Mouse (Mus musculus) embryonic facial prominence, embryonic 15.5 days (tissue): ENCODE results near the gene Gfer. TPM values are rescaled to one million over a fixed set of nuclear protein-coding genes. Genes with fewer than 3 reads are reported as not detected.

Experiments used
- ATAC-seq: fragments of 200-750 bp; cut with Nextera tagmentation; 2 replicates; pipeline ENCODE4 v1.8.0; 2017; ENCODE audit warnings: low read depth, moderate TSS enrichment; ENCODE audit not compliant: insufficient number of reproducible peaks, low FRiP score, low TSS enrichment
- H3K27ac ChIP-seq: fragments of 300-500 bp; sonication (generic); replicated peaks from 2 replicates; pipeline ENCODE4 v1.5.1; 2015; ENCODE audit warnings: mild to moderate bottlenecking, inconsistent platforms
- H3K27me3 ChIP-seq: fragments of 300-500 bp; sonication (generic); 2 replicates; pipeline ENCODE4 v1.6.1; 2015; ENCODE audit warnings: inconsistent platforms
- H3K36me3 ChIP-seq: fragments of 300-500 bp; sonication (generic); 2 replicates; pipeline ENCODE4 v1.6.1; 2015; ENCODE audit warnings: mild to moderate bottlenecking, inconsistent platforms
- H3K4me1 ChIP-seq: fragments of 300-500 bp; sonication (generic); 2 replicates; pipeline ENCODE4 v1.6.1; 2015; ENCODE audit warnings: inconsistent platforms
- H3K4me2 ChIP-seq: fragments of 300-500 bp; sonication (generic); replicated peaks from 2 replicates; pipeline ENCODE4 v1.6.1; 2015; ENCODE audit warnings: mild to moderate bottlenecking, inconsistent platforms
- H3K4me3 ChIP-seq: fragments of 300-500 bp; sonication (generic); replicated peaks from 2 replicates; pipeline ENCODE4 v1.5.1; 2015; ENCODE audit warnings: mild to moderate bottlenecking, inconsistent platforms
- H3K9ac ChIP-seq: fragments of 300-500 bp; sonication (generic); 2 replicates; pipeline ENCODE4 v1.6.1; 2015; ENCODE audit warnings: inconsistent platforms
- H3K9me3 ChIP-seq: fragments of 300-500 bp; sonication (generic); replicated peaks from 2 replicates; pipeline ENCODE4 v1.6.1; 2016; ENCODE audit warnings: inconsistent platforms
- WGBS: fragments of 180-500 bp; shearing (Covaris S2); methylation state at CpG from one replicate; pipeline ENCODE4 v1.1.7; 2015; 5-methylcytosine and 5-hydroxymethylcytosine counted together
- polyA plus RNA-seq: library from polyadenylated mRNA; unstranded; fragments of >200 nt; fragmentation: Nextera tagmentation; extraction: Ambion mirVana; gene quantifications from 2 replicates; pipeline ENCODE4 v1.2.1, GENCODE M21; 2015

The Gfer gene
- polyA plus RNA-seq, 1 experiment from 2014 or later, result 35.2 TPM

DNA sequence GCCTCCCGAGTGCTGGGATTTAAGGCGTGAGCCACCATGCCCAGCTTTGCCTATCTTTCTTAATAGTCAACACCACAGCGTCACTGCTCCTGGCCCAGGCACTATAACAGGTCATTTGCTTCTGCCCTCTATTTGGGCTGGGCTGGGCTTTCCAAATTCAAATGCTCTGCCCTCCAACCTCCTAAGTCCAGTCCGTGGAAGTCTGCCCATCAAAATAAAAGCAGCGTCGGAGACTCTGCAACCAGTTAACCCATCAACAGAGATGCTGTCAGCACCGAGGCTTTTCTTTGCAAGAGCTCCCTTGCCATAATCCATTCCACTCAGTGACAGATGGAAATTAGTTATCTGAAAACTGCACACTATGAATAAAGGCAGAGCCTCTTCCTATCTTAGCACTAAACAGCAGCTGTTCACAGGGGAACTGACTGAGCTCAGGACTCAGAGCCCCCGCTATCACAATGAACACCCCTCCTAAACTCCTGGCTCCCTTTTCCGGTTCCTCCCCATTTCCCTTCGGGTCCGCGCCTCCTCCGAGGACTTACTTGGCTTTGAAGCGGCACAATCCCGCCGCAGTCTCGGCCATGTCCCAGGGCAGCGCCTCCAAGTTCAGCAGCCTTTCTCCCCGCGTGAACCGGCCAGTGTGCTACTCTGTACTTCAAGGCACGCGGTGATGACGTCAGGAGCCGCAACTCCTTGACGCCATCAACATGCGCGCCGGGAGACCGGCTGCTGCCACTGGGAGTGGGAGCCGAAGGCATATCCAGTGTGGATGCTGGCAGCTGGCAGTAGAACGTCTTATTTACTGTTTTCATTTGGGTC, 11.2 kb upstream of the Gfer start, which contains the start of gene Tbl3:
Tbl3 (minus strand) TSS at position 679 of the 819 bp plus-strand sequence.
- Histone ChIP-seq H3K9ac (peak within 1 kb of the TSS; percentile 79), H3K4me2 (peak within 1 kb of the TSS; percentile 72), H3K27ac (peak within 1 kb of the TSS; percentile 84), H3K36me3 (peaks cover 28% of the 10 kb centered on the region), H3K4me3 (peak within 1 kb of the TSS; percentile 87), H3K4me1 (peaks cover 17% of the 10 kb centered on the region), H3K27me3 (no peaks in the 10 kb centered on the region), H3K9me3 (no peaks in the 10 kb centered on the region)
- 4% methylated on average over 32 of the region's 32 CpGs for WGBS
- peak; percentile 80 for ATAC-seq

DNA sequence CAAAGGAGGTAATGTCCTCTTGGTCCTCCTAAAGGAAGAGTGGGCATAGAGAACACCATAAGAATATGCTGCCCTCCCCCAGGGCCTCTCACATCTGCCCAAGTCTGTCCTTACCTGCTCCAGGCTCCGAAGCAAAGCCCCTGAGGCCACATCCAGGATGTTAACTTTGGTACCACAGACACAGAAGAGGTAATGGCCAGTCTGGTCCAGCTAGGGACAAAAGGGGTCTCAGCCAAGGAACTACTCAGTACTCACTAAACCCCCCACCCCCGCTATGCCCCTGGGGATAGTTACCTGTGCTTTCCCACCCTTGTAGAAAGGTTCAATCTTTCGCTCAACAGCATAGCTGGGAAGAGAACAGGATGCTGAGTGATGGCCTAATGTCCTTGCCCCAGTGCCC, 9.9 kb upstream of the Gfer start:
- no peak overlapping the region for H3K9ac ChIP-seq
- peaks cover 17% of the 10 kb centered on the region for H3K4me1 ChIP-seq
- H3K27me3 ChIP-seq, result no peaks in the 10 kb centered on the region
- peaks cover 41% of the 10 kb centered on the region for H3K36me3 ChIP-seq
- H3K4me3 ChIP-seq, result no peak overlapping the region
- no peak overlapping the region for H3K27ac ChIP-seq
- no peaks in the 10 kb centered on the region for H3K9me3 ChIP-seq
- 91% methylated on average over 3 of the region's 3 CpGs for WGBS
- ATAC-seq, result no peak
- H3K4me2 ChIP-seq, result no peak overlapping the region

DNA sequence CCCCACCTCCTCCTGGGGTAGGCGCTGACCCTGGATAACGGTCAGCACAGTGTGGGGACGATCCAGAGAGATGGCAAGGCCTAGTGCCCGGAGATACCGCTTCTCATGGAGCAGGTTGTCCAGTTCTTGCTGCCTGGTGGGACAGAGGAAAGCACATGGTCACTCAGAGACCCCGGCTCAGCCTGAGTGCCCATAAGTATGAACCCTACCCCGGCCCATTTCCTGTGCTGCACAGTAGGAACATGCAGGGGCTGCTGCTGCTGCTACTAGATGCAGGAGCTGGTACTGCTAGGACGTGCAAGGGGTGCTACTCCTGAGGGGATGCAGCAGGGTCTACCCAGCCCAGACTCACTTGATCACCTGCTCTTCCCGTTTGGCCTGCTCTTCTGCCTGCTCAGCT, 5.3 kb upstream of the Gfer start:
- Histone ChIP-seq H3K27ac (no peak overlapping the region), H3K9me3 (no peaks in the 10 kb centered on the region), H3K9ac (no peak overlapping the region), H3K27me3 (no peaks in the 10 kb centered on the region), H3K4me2 (no peak overlapping the region), H3K36me3 (peaks cover 56% of the 10 kb centered on the region), H3K4me3 (no peak overlapping the region), H3K4me1 (peaks cover 25% of the 10 kb centered on the region)
- ATAC-seq, result no peak
- WGBS, result 85% methylated on average over 9 of the region's 9 CpGs

DNA sequence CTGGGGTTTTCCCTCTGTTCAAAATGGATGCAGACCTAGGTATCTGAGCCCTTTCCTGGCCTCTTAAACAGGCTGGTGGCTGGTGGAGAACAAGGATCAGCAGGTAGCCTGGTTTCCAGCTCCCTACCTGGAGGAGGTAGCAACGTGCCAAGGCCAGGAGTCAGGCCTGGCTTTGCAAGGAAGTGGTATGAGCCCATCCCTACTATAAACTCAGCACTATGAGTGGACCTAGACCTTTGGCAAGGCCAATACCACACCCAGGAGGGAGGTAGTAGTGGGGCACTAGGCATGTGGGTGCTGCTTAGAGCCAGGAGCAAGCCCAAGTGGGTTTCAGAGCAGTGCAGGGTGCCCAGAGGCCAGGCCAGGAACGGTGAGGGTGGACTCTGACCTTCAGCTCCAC, 3.5 kb upstream of the Gfer start:
- Histone ChIP-seq H3K9ac (no peak overlapping the region), H3K4me2 (no peak overlapping the region), H3K27me3 (no peaks in the 10 kb centered on the region), H3K9me3 (no peaks in the 10 kb centered on the region), H3K4me3 (no peak overlapping the region), H3K27ac (no peak overlapping the region), H3K4me1 (peaks cover 29% of the 10 kb centered on the region), H3K36me3 (peaks cover 45% of the 10 kb centered on the region)
- ATAC-seq, result no peak
- 83% methylated on average over 2 of the region's 2 CpGs for WGBS

DNA sequence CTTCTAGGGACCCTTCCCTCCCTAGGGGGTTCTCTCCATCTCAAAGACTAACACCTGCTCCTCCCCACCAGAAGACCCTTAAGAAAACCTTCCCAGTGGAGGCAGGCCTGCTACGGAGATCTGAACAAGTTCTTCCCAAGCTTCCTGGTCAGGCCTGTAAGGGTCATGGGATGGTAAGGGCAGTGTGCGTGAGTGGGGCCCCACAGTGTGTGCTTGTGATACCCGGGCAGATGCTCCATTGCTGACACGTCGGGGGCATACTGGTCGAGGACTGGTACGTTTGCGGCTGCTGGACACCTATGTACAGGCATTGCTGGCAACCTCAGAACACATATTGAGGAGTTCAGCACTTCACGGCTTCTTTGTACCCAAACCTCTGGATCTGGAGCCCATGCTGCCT, 2.8 kb upstream of the Gfer start:
- no peak for ATAC-seq
- no peak overlapping the region for H3K4me2 ChIP-seq
- WGBS, result 70% methylated on average over 9 of the region's 9 CpGs
- H3K9me3 ChIP-seq, result no peaks in the 10 kb centered on the region
- H3K9ac ChIP-seq, result no peak overlapping the region
- peaks cover 29% of the 10 kb centered on the region for H3K4me1 ChIP-seq
- peaks cover 38% of the 10 kb centered on the region for H3K36me3 ChIP-seq
- H3K4me3 ChIP-seq, result no peak overlapping the region
- no peak overlapping the region for H3K27ac ChIP-seq
- no peaks in the 10 kb centered on the region for H3K27me3 ChIP-seq

DNA sequence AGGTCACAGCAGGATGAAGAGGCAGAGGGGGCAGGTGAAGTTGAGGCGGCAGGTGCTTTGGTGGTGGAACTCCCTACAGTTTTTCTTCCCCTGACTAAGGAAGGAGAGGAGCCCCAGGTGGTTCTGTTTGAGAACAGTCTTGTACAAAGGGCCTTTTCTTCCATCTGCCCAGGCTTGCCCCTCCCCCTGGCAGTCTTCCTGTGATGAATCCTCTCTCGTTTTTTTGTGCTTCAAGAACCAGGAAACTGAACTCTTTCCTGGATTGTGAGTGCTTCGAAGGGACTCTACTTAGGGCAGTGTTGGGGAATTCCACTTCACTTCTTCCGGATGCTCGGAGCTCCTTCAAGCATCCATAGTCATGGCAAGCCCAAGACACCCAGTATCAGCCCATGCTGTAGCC, 2.0 kb upstream of the Gfer start:
- Histone ChIP-seq H3K4me2 (0 out of 2 replicates have a peak overlapping the region, but pooled peaks have one; percentile 1), H3K9me3 (no peaks in the 10 kb centered on the region)

DNA sequence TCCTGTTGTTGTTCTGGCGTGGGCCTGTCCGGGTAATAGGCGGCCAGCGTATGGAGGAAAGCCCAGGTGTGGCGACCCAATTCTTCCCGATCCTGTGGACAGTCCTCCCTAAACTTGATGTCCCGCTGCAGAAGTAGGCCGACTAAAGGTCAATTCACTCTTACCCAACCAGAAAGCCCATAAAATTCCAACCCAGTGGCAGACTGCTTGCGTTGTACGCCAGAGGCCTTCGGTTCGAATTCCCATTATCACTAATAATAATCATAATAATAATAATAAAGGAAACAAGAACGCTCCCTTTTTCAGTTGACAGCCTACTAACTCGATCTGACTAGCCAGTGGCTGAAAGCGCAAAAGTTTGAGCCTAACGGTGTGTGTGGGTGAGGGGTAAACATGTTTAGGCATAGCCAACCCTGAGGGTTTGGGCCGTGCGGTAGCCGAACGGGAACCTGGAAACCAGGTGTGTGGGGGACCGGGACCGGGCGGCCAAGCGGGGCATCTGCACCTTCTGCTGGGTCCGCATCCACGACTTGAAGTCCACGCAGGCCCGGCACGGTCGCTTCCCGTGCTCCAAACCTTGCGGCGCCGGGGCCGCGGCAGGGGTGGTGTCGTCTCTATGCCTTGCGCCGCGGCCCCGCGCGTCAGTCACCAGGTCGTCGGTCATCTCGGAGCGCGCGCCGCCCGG, 488 bp downstream of the Gfer start:
- Histone ChIP-seq H3K4me3 (peak overlapping the region; percentile 71), H3K27me3 (peaks cover 7% of the 10 kb centered on the region)
- ATAC-seq, result peak; percentile 8; the same call in 1 of the 2 replicates

More for the DNA sequence above, 2.0 kb upstream of the Gfer start:
- Histone ChIP-seq H3K27ac (peak overlapping the region; percentile 14; the same call in 1 of the 2 replicates), H3K36me3 (peaks cover 40% of the 10 kb centered on the region), H3K9ac (no peak overlapping the region), H3K4me1 (peaks cover 29% of the 10 kb centered on the region), H3K4me3 (no peak overlapping the region), H3K27me3 (no peaks in the 10 kb centered on the region)
- 13% methylated on average over 5 of the region's 5 CpGs for WGBS
- ATAC-seq, result no peak

DNA sequence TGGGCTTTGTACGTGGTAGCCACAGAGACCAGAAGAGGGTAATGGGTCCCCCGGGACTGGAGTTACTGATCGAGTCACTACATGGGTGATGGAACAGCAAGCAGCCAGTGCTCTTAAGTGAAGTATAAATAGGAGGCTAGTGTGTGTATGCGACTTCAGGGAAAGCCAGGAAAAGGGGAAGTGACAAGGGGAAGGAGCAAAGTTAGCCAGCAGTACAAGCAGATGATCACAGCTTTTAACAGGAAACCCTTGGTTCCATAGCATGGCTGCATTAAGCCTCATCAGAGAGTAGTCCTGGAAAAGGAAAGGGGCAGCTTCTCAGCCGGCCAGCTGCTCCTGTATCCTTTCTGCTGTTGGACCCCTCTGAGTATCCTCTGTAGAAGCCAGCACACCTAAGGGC, 3.6 kb downstream of the Gfer start:
- no peak overlapping the region for H3K4me3 ChIP-seq
- no peak overlapping the region for H3K9ac ChIP-seq
- H3K27ac ChIP-seq, result no peak overlapping the region
- peaks cover 32% of the 10 kb centered on the region for H3K4me1 ChIP-seq
- H3K4me2 ChIP-seq, result no peak overlapping the region
- no peaks in the 10 kb centered on the region for H3K9me3 ChIP-seq
- peaks cover 38% of the 10 kb centered on the region for H3K27me3 ChIP-seq
- peaks cover 10% of the 10 kb centered on the region for H3K36me3 ChIP-seq
- no peak for ATAC-seq
- 86% methylated on average over 5 of the region's 5 CpGs for WGBS

More for the DNA sequence above, 488 bp downstream of the Gfer start:
- H3K36me3 ChIP-seq, result peaks cover 21% of the 10 kb centered on the region
- H3K27ac ChIP-seq, result peak overlapping the region; percentile 91
- WGBS, result 8% methylated on average over 40 of the region's 51 CpGs
- peak overlapping the region; percentile 80 for H3K4me2 ChIP-seq
- H3K9me3 ChIP-seq, result no peaks in the 10 kb centered on the region
- H3K9ac ChIP-seq, result peak overlapping the region; percentile 76
- H3K4me1 ChIP-seq, result peaks cover 29% of the 10 kb centered on the region

DNA sequence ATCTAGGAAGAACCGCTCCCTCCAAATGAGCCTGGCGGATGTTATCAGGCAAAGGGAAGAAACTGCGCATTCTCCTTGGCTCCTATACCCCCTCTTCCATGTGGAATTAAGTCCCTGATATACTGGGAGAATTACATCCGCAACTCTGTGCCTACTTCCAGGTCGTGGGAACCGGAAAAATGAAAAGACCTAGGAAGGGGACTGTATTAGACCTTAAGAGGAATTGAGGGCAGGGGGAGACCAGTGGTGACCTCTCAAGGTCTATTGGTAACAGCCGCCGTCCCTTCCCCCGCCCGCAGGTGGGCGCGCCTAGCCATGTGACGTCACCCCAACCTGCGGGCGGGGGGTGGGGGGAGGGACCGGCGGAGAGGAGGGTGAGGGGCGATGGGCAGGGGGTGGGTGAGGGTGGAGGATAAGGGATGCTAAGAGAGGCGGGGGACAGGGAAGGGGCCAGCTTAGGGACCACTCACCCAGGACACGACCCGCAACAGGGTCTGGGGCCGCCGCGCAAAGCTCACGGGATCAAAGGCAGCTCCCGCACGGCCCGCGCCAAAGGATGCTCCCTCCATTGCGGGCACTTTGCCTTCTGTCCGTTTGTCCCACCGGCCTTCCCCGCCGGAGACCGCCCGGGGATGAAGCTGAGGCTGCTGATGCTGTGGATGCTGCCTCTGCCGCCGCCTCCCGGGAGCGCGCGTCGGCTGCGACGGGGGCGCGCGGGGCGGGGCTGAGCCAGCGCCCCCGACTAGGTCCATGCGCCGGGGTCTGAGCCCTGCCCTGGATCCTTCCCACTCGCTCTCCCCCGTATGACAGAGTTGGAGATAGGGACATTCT, 6.5 kb downstream of the Gfer start, which contains the start of gene Syngr3:
Syngr3 (minus strand) TSS at position 705 of the 831 bp plus-strand sequence.
- H3K27ac ChIP-seq, result no peak within 1 kb of the TSS
- peaks cover 22% of the 10 kb centered on the region for H3K4me1 ChIP-seq
- peaks cover 10% of the 10 kb centered on the region for H3K36me3 ChIP-seq
- H3K9me3 ChIP-seq, result no peaks in the 10 kb centered on the region
- peak within 1 kb of the TSS; percentile 93 for H3K4me2 ChIP-seq
- H3K27me3 ChIP-seq, result peaks cover 46% of the 10 kb centered on the region
- peak within 1 kb of the TSS; percentile 42 for H3K9ac ChIP-seq
- peak; percentile 27; the same call in 1 of the 2 replicates for ATAC-seq
- H3K4me3 ChIP-seq, result peak within 1 kb of the TSS; percentile 55
- under 1% methylated on average over 50 of the region's 55 CpGs for WGBS

DNA sequence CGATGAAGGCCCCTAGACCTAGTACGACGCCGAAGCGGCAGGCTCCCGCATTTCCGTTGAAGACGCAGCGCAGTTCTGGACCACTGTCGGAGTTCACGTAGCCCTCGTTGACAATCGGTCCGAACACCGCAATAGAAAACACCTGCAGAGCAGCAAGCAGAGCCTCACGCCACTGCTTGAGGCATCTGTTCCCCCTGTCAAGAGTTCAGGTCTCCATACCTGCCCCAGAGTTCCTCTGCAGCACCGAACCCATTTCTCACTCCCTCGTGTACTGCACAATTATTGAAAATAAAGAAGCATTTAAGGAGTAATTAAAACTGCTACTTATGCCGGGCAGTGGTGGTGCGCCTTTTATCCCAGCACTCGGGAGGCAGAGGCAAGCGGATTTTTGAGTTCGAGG, 8.4 kb downstream of the Gfer start:
- no peak for ATAC-seq
- WGBS, result 17% methylated on average over 23 of the region's 23 CpGs
- peak overlapping the region; percentile 56 for H3K4me2 ChIP-seq
- H3K27ac ChIP-seq, result no peak overlapping the region
- no peaks in the 10 kb centered on the region for H3K9me3 ChIP-seq
- peak overlapping the region; percentile 29 for H3K4me3 ChIP-seq
- H3K9ac ChIP-seq, result 0 out of 2 replicates have a peak overlapping the region, but pooled peaks have one; percentile 23
- peaks cover 1% of the 10 kb centered on the region; the same call in 1 of the 2 replicates for H3K36me3 ChIP-seq
- peaks cover 22% of the 10 kb centered on the region for H3K4me1 ChIP-seq
- peaks cover 46% of the 10 kb centered on the region for H3K27me3 ChIP-seq
